Mouse (Mus musculus): ENCODE results near the gene Bok. TPM values are rescaled to one million over a fixed set of nuclear protein-coding genes. Genes with fewer than 3 reads are reported as not detected.

Gene Bok
- total and polyA plus RNA-seq, 3 experiments, result 3.0 to 9.0 (median 3.1) TPM

DNA sequence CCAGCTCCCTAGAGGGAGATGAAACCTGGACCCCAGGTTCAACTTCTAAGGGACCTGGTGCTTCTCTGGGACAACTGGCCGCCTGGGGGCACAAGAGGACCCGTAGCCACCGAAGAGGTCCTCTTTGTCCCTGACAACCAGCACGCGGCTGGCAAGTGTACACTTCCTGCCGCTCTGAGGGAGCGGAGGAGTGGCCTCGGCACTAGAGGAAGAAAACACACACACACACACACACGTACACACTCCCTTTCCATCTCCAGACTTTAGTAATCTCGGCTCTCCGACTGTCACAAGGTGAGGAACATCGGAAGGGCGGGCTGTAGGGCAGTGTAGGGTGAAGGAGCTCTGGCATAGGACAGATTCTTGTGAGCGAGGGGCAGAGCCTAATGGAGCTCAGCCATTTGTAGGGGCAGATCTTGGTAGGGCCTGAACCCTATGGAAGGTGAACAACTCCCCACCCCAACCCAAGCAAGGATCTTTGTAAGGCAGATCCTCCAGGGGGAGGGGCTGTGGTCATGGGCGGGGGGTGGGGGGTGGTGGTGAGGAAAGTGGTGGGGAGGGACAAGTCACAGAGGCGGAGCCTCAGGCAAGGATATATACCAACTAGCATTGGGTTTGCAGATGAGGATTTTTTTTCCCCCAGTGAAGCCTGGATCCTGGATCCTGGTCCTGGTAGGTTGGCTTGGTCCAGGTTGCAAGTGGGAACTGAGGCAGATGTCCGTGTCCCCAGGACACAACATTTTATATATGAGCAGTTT lies 16.5 kb upstream of the Bok start:
- WGBS, result 7% methylated on average over 17 of the region's 17 CpGs
- Histone ChIP-seq H3K9ac (ENCODE audit: low read depth, low read length) (peak overlapping the region; percentile 50; the same call in 1 of the 2 replicates), H3K79me2 (replicated peaks; ENCODE audit: control insufficient read depth, insufficient read depth, low read length) (no peaks in the 10 kb centered on the region), H3K27ac (peak overlapping the region; percentile 40), H3K36me3 (ENCODE audit: control insufficient read depth, insufficient read depth, low read length) (no peaks in the 10 kb centered on the region), H3K27me3 (ENCODE audit: control insufficient read depth, insufficient read depth, low read length) (no peaks in the 10 kb centered on the region), H3K4me1 (ENCODE audit: control insufficient read depth, insufficient read depth, low read length) (peaks cover 1% of the 10 kb centered on the region; the same call in 1 of the 2 replicates), H3K4me3 (peak overlapping the region; percentile 46)
- peak; percentile 87 to 88 for DNase-seq
- intact Hi-C loops (cut with DNase I), result loop anchor here (1.0 to 5.0 kb wide), 3 partner anchors 16 to 133 kb away; partner anchors contain the start of genes Bok, Dtymk and Ing5
- TF ChIP-seq POLR2A (IDR thresholded peaks at IDR 0.05; ENCODE audit: insufficient read depth, low read depth, low read length), result peak; percentile 55
- TF ChIP-seq CTCF (IDR thresholded peaks at IDR 0.05), result peak; percentile 88
- TF ChIP-seq EP300 (IDR thresholded peaks at IDR 0.05; ENCODE audit: insufficient read depth, low read depth, low read length), result peak; percentile 71

DNA sequence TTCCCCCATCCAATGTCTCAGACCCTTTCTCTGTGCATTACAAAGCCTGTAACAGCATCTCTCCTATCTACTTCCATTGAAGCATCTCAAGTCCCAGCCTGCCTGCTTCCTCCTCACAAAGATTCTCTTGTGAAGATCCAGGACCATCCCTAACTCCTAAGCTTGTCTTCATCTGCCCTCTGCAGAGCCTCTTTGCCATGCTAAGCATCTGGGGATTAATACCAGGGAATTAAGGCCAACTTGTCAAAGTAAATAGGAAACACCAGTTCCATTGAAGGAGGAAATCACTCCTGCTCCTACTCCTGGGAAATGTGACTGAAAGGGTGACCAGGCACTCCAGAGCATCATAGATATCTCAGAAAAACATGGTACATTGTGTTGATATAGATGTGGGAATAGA lies 15.5 kb upstream of the Bok start:
- Histone ChIP-seq H3K27me3 (ENCODE audit: control insufficient read depth, insufficient read depth, low read length) (no peaks in the 10 kb centered on the region), H3K9ac (ENCODE audit: low read depth, low read length) (no peak overlapping the region), H3K36me3 (ENCODE audit: control insufficient read depth, insufficient read depth, low read length) (no peaks in the 10 kb centered on the region), H3K27ac (no peak overlapping the region), H3K79me2 (replicated peaks; ENCODE audit: control insufficient read depth, insufficient read depth, low read length) (no peaks in the 10 kb centered on the region), H3K4me3 (no peak overlapping the region), H3K4me1 (ENCODE audit: control insufficient read depth, insufficient read depth, low read length) (peaks cover 1% of the 10 kb centered on the region; the same call in 1 of the 2 replicates)
- no peak for TF ChIP-seq POLR2A (IDR thresholded peaks at IDR 0.05; ENCODE audit: insufficient read depth, low read depth, low read length)
- no peak for DNase-seq
- intact Hi-C loops (cut with DNase I), result loop anchor here (2.0 to 5.0 kb wide), 2 partner anchors 15 to 132 kb away; partner anchors contain the start of genes Bok, Dtymk and Ing5

DNA sequence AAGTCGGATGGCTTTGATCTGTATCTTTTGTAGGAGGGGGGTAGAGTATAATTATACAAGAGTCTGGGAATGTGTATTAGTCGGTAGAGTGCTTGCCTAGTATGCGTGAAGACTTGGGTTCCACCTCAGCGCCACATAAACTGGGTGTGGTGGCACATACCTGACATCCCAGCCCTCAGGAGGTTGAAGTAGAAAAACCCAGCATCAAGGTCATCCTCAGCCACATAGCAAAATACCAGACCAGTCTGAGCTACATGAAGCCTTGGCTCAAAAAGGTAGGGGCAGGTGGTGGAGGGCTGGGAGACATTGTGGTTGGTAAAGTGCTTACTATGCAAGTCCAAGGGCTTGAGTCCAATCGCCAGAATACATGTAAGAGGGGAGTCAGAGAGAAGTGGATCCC lies 12.8 kb upstream of the Bok start:
- WGBS, result 93% methylated on average over 5 of the region's 5 CpGs
- H3K79me2 ChIP-seq (replicated peaks; ENCODE audit: control insufficient read depth, insufficient read depth, low read length), result no peaks in the 10 kb centered on the region
- DNase-seq, result no peak
- peaks cover 1% of the 10 kb centered on the region; the same call in 1 of the 2 replicates for H3K4me1 ChIP-seq (ENCODE audit: control insufficient read depth, insufficient read depth, low read length)
- no peaks in the 10 kb centered on the region for H3K27me3 ChIP-seq (ENCODE audit: control insufficient read depth, insufficient read depth, low read length)
- TF ChIP-seq POLR2A (IDR thresholded peaks at IDR 0.05; ENCODE audit: insufficient read depth, low read depth, low read length) (no peak), CTCF (IDR thresholded peaks at IDR 0.05) (no peak)
- H3K36me3 ChIP-seq (ENCODE audit: control insufficient read depth, insufficient read depth, low read length), result no peaks in the 10 kb centered on the region
- H3K4me3 ChIP-seq, result no peak overlapping the region
- H3K27ac ChIP-seq, result no peak overlapping the region
- no peak overlapping the region for H3K9ac ChIP-seq (ENCODE audit: low read depth, low read length)
- intact Hi-C loops (cut with DNase I), result no loop called here

DNA sequence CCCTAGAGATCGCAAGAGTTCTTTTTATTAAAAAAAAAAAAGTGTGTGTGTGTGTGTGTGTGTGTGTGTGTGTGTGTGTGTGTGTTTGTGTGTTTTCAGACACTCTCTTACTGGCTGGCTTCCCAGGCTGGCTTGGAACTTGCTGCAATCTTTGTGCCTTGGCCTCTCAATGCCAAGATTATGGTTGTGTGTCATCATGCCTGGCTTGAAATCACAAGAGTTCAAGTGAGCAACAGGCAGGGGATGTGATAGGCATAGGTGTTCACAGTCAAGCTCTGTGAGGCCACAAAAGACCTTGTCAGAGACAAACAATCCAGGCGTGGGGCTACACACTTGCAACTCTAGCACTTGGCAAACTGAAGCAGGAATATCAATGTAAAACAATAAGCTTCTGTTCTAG lies 7.1 kb upstream of the Bok start:
- Histone ChIP-seq H3K36me3 (ENCODE audit: control insufficient read depth, insufficient read depth, low read length) (peaks cover 2% of the 10 kb centered on the region; the same call in 1 of the 2 replicates), H3K79me2 (replicated peaks; ENCODE audit: control insufficient read depth, insufficient read depth, low read length) (no peaks in the 10 kb centered on the region), H3K27ac (no peak overlapping the region), H3K4me3 (no peak overlapping the region), H3K4me1 (ENCODE audit: control insufficient read depth, insufficient read depth, low read length) (peaks cover 14% of the 10 kb centered on the region), H3K27me3 (ENCODE audit: control insufficient read depth, insufficient read depth, low read length) (no peaks in the 10 kb centered on the region), H3K9ac (ENCODE audit: low read depth, low read length) (no peak overlapping the region)
- no peak for TF ChIP-seq POLR2A (IDR thresholded peaks at IDR 0.05; ENCODE audit: insufficient read depth, low read depth, low read length)
- TF ChIP-seq CTCF (IDR thresholded peaks at IDR 0.05), result no peak
- TF ChIP-seq EP300 (IDR thresholded peaks at IDR 0.05; ENCODE audit: insufficient read depth, low read depth, low read length), result no peak
- WGBS, result 27% methylated on average over 2 of the region's 2 CpGs
- DNase-seq, result peak in 1 of 2 experiments; percentile 64
- intact Hi-C loops (cut with DNase I), result no loop called here

DNA sequence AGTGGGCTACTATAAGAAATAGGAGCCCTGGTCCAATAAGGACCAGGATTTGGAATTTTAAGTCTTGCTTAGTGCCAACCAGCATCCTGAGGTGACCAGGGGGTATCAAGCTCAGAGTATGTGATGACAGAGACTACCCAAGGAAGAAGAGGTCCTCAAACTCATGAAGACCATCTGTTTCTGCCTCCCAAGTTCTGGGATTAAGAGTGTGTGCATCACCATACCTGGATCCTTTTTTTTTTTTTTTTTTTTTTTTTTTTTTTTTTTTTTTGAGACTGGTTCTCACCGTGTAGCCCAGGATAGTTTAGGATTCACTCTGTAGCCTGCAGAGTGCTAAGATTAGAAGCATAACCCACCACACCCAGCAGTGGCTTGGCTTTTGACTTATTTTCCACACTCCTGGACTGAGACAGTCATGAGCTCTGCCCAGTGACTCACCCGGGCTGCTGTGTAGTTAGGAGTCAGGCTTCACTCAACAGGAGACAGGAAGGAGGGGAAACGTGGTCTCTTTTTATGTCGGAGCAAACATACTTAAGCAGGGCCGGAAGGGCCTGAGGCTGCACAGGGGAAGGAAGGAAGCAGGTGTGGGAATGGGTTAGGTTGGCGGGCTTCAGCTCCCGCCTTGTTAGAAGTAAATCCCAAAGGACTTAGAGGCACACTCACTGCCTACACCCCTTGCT lies 5.4 kb upstream of the Bok start:
- peaks cover 2% of the 10 kb centered on the region; the same call in 1 of the 2 replicates for H3K36me3 ChIP-seq (ENCODE audit: control insufficient read depth, insufficient read depth, low read length)
- no peaks in the 10 kb centered on the region for H3K27me3 ChIP-seq (ENCODE audit: control insufficient read depth, insufficient read depth, low read length)
- peaks cover 14% of the 10 kb centered on the region for H3K4me1 ChIP-seq (ENCODE audit: control insufficient read depth, insufficient read depth, low read length)
- peak; percentile 54 to 73 for DNase-seq
- no peak overlapping the region for H3K4me3 ChIP-seq
- H3K9ac ChIP-seq (ENCODE audit: low read depth, low read length), result no peak overlapping the region
- intact Hi-C loops (cut with DNase I), result no loop called here
- H3K27ac ChIP-seq, result peak overlapping the region; percentile 72
- 36% methylated on average over 7 of the region's 7 CpGs for WGBS
- H3K79me2 ChIP-seq (replicated peaks; ENCODE audit: control insufficient read depth, insufficient read depth, low read length), result no peaks in the 10 kb centered on the region
- peak; percentile 94 for TF ChIP-seq EP300 (IDR thresholded peaks at IDR 0.05; ENCODE audit: insufficient read depth, low read depth, low read length)
- TF ChIP-seq CTCF (IDR thresholded peaks at IDR 0.05), result no peak
- peak; percentile 41; the same call in 1 of the 2 replicates for TF ChIP-seq POLR2A (IDR thresholded peaks at IDR 0.05; ENCODE audit: insufficient read depth, low read depth, low read length)
